Mouse (Mus musculus): Measurements from ENCODE around the gene Naa20.

- TF ChIP-seq CTCF (IDR thresholded peaks at IDR 0.05; ENCODE audit: low read depth, low read length) = no peak
- TF ChIP-seq POLR2A (IDR thresholded peaks at IDR 0.05; ENCODE audit: borderline replicate concordance, low read depth, low read length) = no peak
These were observed 13.0 kb upstream of the Naa20 start for GRCm38 (mm10) chr2:145888766-145889480.
